Mouse (Mus musculus): ENCODE data around the gene Calu. TPM values are rescaled to one million over a fixed set of nuclear protein-coding genes. Genes with fewer than 3 reads are reported as not detected.

Calu gene
- polyA plus RNA-seq, 1 experiment from 2014 or later = 260 TPM

DNA sequence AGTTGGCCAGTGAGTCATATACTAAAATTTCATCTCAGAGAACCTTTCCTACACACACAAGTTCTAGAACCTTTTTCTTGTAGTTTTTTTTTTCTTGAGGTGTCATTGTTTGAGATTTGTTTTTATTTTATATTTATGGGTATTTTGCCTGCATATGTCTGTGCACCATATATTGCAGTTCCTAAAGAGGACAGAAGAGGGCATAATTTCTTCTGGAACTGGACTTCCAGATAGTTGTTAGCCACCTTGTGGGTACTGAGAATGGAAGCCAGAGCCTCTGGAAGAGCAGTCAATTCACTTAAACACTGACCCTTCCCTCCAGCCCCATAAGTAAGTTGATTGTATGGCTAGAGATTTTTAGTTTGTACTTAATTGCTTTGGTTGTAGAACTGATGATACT, 3.7 kb downstream of the Calu start:
- no peak for ATAC-seq (ENCODE audit: low FRiP score)
- Histone ChIP-seq H3K4me3 (ENCODE audit: low read depth, low read length) (no peak overlapping the region), H3K27me3 (ENCODE audit: control insufficient read depth, insufficient read depth, low read length) (no peaks in the 10 kb centered on the region), H3K4me1 (replicated peaks; ENCODE audit: control insufficient read depth, insufficient read depth, low read length) (no peaks in the 10 kb centered on the region), H3K9ac (ENCODE audit: low read depth, low read length) (no peak overlapping the region), H3K36me3 (ENCODE audit: control insufficient read depth, insufficient read depth, low read length) (no peaks in the 10 kb centered on the region), H3K9me3 (ENCODE audit: control insufficient read depth, low read length) (no peaks in the 10 kb centered on the region), H3K4me2 (replicated peaks; ENCODE audit: low read depth, low read length) (no peak overlapping the region), H3K27ac (ENCODE audit: low read depth, low read length) (no peak overlapping the region)
- DNase-seq (ENCODE audit: low spot score) = peak; percentile 29

GRCm38 (mm10) chr6:29352816-29353215, 4.9 kb downstream of the Calu start:
- Histone ChIP-seq H3K27ac (ENCODE audit: low read depth, low read length) (no peak overlapping the region), H3K36me3 (ENCODE audit: control insufficient read depth, insufficient read depth, low read length) (0 out of 2 replicates have a peak, but pooled peaks cover 3% of the 10 kb centered on the region), H3K4me3 (ENCODE audit: low read depth, low read length) (no peak overlapping the region), H3K4me2 (replicated peaks; ENCODE audit: low read depth, low read length) (no peak overlapping the region), H3K27me3 (ENCODE audit: control insufficient read depth, insufficient read depth, low read length) (no peaks in the 10 kb centered on the region), H3K9me3 (ENCODE audit: control insufficient read depth, low read length) (no peaks in the 10 kb centered on the region), H3K4me1 (replicated peaks; ENCODE audit: control insufficient read depth, insufficient read depth, low read length) (no peaks in the 10 kb centered on the region), H3K9ac (ENCODE audit: low read depth, low read length) (no peak overlapping the region)
- 49% methylated on average over 5 of the region's 5 CpGs for WGBS
- DNase-seq (ENCODE audit: low spot score) (no peak), ATAC-seq (ENCODE audit: low FRiP score) (no peak)

- Histone ChIP-seq H3K27me3 (ENCODE audit: control insufficient read depth, insufficient read depth, low read length) (no peaks in the 10 kb centered on the region), H3K4me3 (ENCODE audit: low read depth, low read length) (no peak overlapping the region), H3K4me2 (replicated peaks; ENCODE audit: low read depth, low read length) (no peak overlapping the region), H3K27ac (ENCODE audit: low read depth, low read length) (no peak overlapping the region), H3K9me3 (ENCODE audit: control insufficient read depth, low read length) (no peaks in the 10 kb centered on the region), H3K9ac (ENCODE audit: low read depth, low read length) (no peak overlapping the region), H3K4me1 (replicated peaks; ENCODE audit: control insufficient read depth, insufficient read depth, low read length) (no peaks in the 10 kb centered on the region), H3K36me3 (ENCODE audit: control insufficient read depth, insufficient read depth, low read length) (0 out of 2 replicates have a peak, but pooled peaks cover 3% of the 10 kb centered on the region)
- no peak for ATAC-seq (ENCODE audit: low FRiP score)
- no peak for DNase-seq (ENCODE audit: low spot score)
- WGBS = 93% methylated on average over 3 of the region's 3 CpGs
These were observed 11.5 kb downstream of the Calu start for GRCm38 (mm10) chr6:29359386-29359785.

- H3K4me1 ChIP-seq (replicated peaks; ENCODE audit: control insufficient read depth, insufficient read depth, low read length) = no peaks in the 10 kb centered on the region
- no peaks in the 10 kb centered on the region for H3K9me3 ChIP-seq (ENCODE audit: control insufficient read depth, low read length)
- ATAC-seq (ENCODE audit: low FRiP score) (no peak), DNase-seq (ENCODE audit: low spot score) (no peak)
- H3K4me2 ChIP-seq (replicated peaks; ENCODE audit: low read depth, low read length) = no peak overlapping the region
- H3K4me3 ChIP-seq (ENCODE audit: low read depth, low read length) = no peak overlapping the region
- WGBS = 93% methylated on average over 6 of the region's 6 CpGs
- H3K36me3 ChIP-seq (ENCODE audit: control insufficient read depth, insufficient read depth, low read length) = 0 out of 2 replicates have a peak, but pooled peaks cover 3% of the 10 kb centered on the region
- no peak overlapping the region for H3K9ac ChIP-seq (ENCODE audit: low read depth, low read length)
- no peaks in the 10 kb centered on the region for H3K27me3 ChIP-seq (ENCODE audit: control insufficient read depth, insufficient read depth, low read length)
- no peak overlapping the region for H3K27ac ChIP-seq (ENCODE audit: low read depth, low read length)
These were observed 12.3 kb downstream of the Calu start for GRCm38 (mm10) chr6:29360211-29360610.

- no peak for DNase-seq (ENCODE audit: low spot score)
- no peak overlapping the region for H3K27ac ChIP-seq (ENCODE audit: low read depth, low read length)
- H3K9me3 ChIP-seq (ENCODE audit: control insufficient read depth, low read length) = no peaks in the 10 kb centered on the region
- H3K9ac ChIP-seq (ENCODE audit: low read depth, low read length) = no peak overlapping the region
- no peaks in the 10 kb centered on the region for H3K27me3 ChIP-seq (ENCODE audit: control insufficient read depth, insufficient read depth, low read length)
- no peak overlapping the region for H3K4me3 ChIP-seq (ENCODE audit: low read depth, low read length)
- WGBS = 69% methylated on average over 7 of the region's 7 CpGs
- no peak overlapping the region for H3K4me2 ChIP-seq (replicated peaks; ENCODE audit: low read depth, low read length)
- H3K4me1 ChIP-seq (replicated peaks; ENCODE audit: control insufficient read depth, insufficient read depth, low read length) = no peaks in the 10 kb centered on the region
- H3K36me3 ChIP-seq (ENCODE audit: control insufficient read depth, insufficient read depth, low read length) = peaks cover 1% of the 10 kb centered on the region; the same call in 1 of the 2 replicates
- no peak for ATAC-seq (ENCODE audit: low FRiP score)
These were observed 14.6 kb downstream of the Calu start for GRCm38 (mm10) chr6:29362246-29363128.

- ATAC-seq (ENCODE audit: low FRiP score) = no peak
- Histone ChIP-seq H3K4me3 (ENCODE audit: low read depth, low read length) (no peak overlapping the region), H3K9ac (ENCODE audit: low read depth, low read length) (no peak overlapping the region), H3K4me1 (replicated peaks; ENCODE audit: control insufficient read depth, insufficient read depth, low read length) (no peaks in the 10 kb centered on the region), H3K27me3 (ENCODE audit: control insufficient read depth, insufficient read depth, low read length) (no peaks in the 10 kb centered on the region), H3K9me3 (ENCODE audit: control insufficient read depth, low read length) (no peaks in the 10 kb centered on the region), H3K4me2 (replicated peaks; ENCODE audit: low read depth, low read length) (no peak overlapping the region), H3K27ac (ENCODE audit: low read depth, low read length) (no peak overlapping the region), H3K36me3 (ENCODE audit: control insufficient read depth, insufficient read depth, low read length) (no peaks in the 10 kb centered on the region; the same call in 1 of the 2 replicates)
- WGBS = 87% methylated on average over 3 of the region's 3 CpGs
- no peak for DNase-seq (ENCODE audit: low spot score)
These were observed 15.3 kb downstream of the Calu start for GRCm38 (mm10) chr6:29363129-29363515.

DNA sequence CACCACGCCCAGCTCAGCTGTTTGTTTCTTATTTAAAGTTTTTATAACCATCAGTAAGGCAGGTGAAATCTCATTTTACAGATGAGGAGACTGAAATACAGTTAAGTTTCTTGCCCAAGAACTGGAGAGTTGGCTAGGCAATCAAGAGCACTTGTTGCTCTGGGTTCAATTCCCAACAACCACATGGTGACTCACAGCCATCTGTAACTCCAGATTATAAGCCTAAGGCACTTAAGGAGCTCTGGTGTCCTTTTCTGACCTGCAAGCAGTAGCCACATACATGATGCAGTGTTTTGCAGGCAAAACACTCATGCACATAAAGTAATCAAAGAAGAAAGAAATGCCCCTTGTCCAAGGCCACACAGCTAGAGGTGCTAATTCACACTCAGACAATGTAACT, 17.4 kb downstream of the Calu start:
- no peaks in the 10 kb centered on the region for H3K27me3 ChIP-seq (ENCODE audit: control insufficient read depth, insufficient read depth, low read length)
- H3K4me1 ChIP-seq (replicated peaks; ENCODE audit: control insufficient read depth, insufficient read depth, low read length) = no peaks in the 10 kb centered on the region
- H3K36me3 ChIP-seq (ENCODE audit: control insufficient read depth, insufficient read depth, low read length) = no peaks in the 10 kb centered on the region; the same call in 1 of the 2 replicates
- no peaks in the 10 kb centered on the region for H3K9me3 ChIP-seq (ENCODE audit: control insufficient read depth, low read length)
- DNase-seq (ENCODE audit: low spot score) (no peak), ATAC-seq (ENCODE audit: low FRiP score) (no peak)
- no peak overlapping the region for H3K4me3 ChIP-seq (ENCODE audit: low read depth, low read length)
- no peak overlapping the region for H3K27ac ChIP-seq (ENCODE audit: low read depth, low read length)
- no peak overlapping the region for H3K4me2 ChIP-seq (replicated peaks; ENCODE audit: low read depth, low read length)
- no peak overlapping the region for H3K9ac ChIP-seq (ENCODE audit: low read depth, low read length)
- WGBS = 97% methylated on average over 1 of the region's 1 CpGs

DNA sequence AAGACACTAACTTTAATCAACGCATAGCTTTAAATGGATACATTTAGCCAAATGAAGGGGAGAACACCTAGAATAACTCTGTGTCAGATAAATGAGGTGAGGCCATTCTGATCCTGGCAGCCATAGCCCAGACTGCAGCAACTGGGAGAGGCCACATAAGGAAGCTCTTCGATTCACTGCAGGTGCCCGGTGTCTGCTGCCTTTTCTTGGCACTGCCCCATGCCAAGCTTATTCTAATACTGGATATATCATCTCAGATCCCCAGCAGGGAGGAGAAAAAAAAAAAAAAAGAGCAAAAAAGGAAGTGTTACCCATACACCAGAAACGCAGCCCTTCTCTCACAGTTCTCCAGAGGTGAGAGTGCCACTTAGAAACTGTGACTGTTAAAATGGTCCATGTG, 29.5 kb downstream of the Calu start:
- Histone ChIP-seq H3K27me3 (ENCODE audit: control insufficient read depth, insufficient read depth, low read length) (no peaks in the 10 kb centered on the region), H3K4me1 (replicated peaks; ENCODE audit: control insufficient read depth, insufficient read depth, low read length) (no peaks in the 10 kb centered on the region), H3K27ac (ENCODE audit: low read depth, low read length) (no peak overlapping the region), H3K36me3 (ENCODE audit: control insufficient read depth, insufficient read depth, low read length) (no peaks in the 10 kb centered on the region), H3K4me2 (replicated peaks; ENCODE audit: low read depth, low read length) (no peak overlapping the region), H3K9ac (ENCODE audit: low read depth, low read length) (no peak overlapping the region), H3K9me3 (ENCODE audit: control insufficient read depth, low read length) (no peaks in the 10 kb centered on the region), H3K4me3 (ENCODE audit: low read depth, low read length) (no peak overlapping the region)
- 93% methylated on average over 4 of the region's 4 CpGs for WGBS
- ATAC-seq (ENCODE audit: low FRiP score) = no peak
- DNase-seq (ENCODE audit: low spot score) = no peak

DNA sequence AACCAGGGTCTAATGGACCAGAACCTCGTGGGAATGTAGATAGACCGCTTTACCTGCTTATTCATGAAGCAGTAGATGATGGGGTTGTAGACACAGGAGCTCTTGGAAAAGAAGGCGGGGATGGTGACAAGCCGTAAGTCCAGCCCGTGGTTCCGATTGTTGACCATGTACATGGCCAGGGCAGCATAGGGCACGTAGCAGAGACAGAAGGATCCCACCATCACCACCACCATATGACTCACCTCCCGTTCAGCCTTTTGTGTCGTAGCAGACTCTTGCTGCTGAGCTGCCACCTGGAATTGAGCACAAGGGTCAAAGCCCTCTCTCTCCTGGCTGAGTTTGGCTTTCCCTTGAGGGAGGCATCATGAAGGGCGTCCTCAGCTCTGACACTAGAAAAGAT, 30.8 kb downstream of the Calu start:
- H3K36me3 ChIP-seq (ENCODE audit: control insufficient read depth, insufficient read depth, low read length) = no peaks in the 10 kb centered on the region
- no peaks in the 10 kb centered on the region for H3K4me1 ChIP-seq (replicated peaks; ENCODE audit: control insufficient read depth, insufficient read depth, low read length)
- WGBS = 93% methylated on average over 10 of the region's 10 CpGs
- no peak overlapping the region for H3K27ac ChIP-seq (ENCODE audit: low read depth, low read length)
- no peak overlapping the region for H3K9ac ChIP-seq (ENCODE audit: low read depth, low read length)
- no peak overlapping the region for H3K4me3 ChIP-seq (ENCODE audit: low read depth, low read length)
- no peak for DNase-seq (ENCODE audit: low spot score)
- H3K4me2 ChIP-seq (replicated peaks; ENCODE audit: low read depth, low read length) = no peak overlapping the region
- no peaks in the 10 kb centered on the region for H3K9me3 ChIP-seq (ENCODE audit: control insufficient read depth, low read length)
- H3K27me3 ChIP-seq (ENCODE audit: control insufficient read depth, insufficient read depth, low read length) = no peaks in the 10 kb centered on the region
- no peak for ATAC-seq (ENCODE audit: low FRiP score)

Data from hindbrain, embryonic 11.5 days (tissue).